Mouse (Mus musculus) neural tube, embryonic 15.5 days (tissue): ENCODE measurements around the gene Slc4a10. TPM values are rescaled to one million over a fixed set of nuclear protein-coding genes. Genes with fewer than 3 reads are reported as not detected.

Experiments used
- ATAC-seq: fragments of 200-750 bp; cut with Nextera tagmentation; 2 replicates; pipeline ENCODE4 v1.8.0; 2017; ENCODE audit warnings: mild to moderate bottlenecking, moderate TSS enrichment, moderate library complexity; ENCODE audit not compliant: low FRiP score
- H3K27ac ChIP-seq: fragments of 300-500 bp; sonication (generic); replicated peaks from 2 replicates; pipeline ENCODE4 v1.5.1; 2015; ENCODE audit warnings: mild to moderate bottlenecking, inconsistent platforms
- H3K27me3 ChIP-seq: fragments of 300-500 bp; sonication (generic); replicated peaks from 2 replicates; pipeline ENCODE4 v1.6.1; 2015; ENCODE audit warnings: inconsistent platforms
- H3K36me3 ChIP-seq: fragments of 300-500 bp; sonication (generic); 2 replicates; pipeline ENCODE4 v1.6.1; 2015; ENCODE audit warnings: inconsistent platforms
- H3K4me1 ChIP-seq: fragments of 300-500 bp; sonication (generic); 2 replicates; pipeline ENCODE4 v1.6.1; 2015; ENCODE audit warnings: inconsistent platforms
- H3K4me2 ChIP-seq: fragments of 300-500 bp; sonication (generic); 2 replicates; pipeline ENCODE4 v1.6.1; 2015; ENCODE audit warnings: inconsistent platforms, mild to moderate bottlenecking, moderate library complexity
- H3K4me3 ChIP-seq: fragments of 300-500 bp; sonication (generic); replicated peaks from 2 replicates; pipeline ENCODE4 v1.5.1; 2015; ENCODE audit warnings: mild to moderate bottlenecking, inconsistent platforms
- H3K9ac ChIP-seq: fragments of 300-500 bp; sonication (generic); replicated peaks from 2 replicates; pipeline ENCODE4 v1.6.1; 2015; ENCODE audit warnings: mild to moderate bottlenecking, inconsistent platforms
- H3K9me3 ChIP-seq: fragments of 300-500 bp; sonication (generic); replicated peaks from 2 replicates; pipeline ENCODE4 v1.6.1; 2016; ENCODE audit warnings: inconsistent platforms
- WGBS: fragments of 180-500 bp; shearing (Covaris S2); methylation state at CpG from one replicate; pipeline ENCODE4 v1.1.7; 2015; ENCODE audit warnings: mixed read lengths; 5-methylcytosine and 5-hydroxymethylcytosine counted together
- polyA plus RNA-seq: library from polyadenylated mRNA; unstranded; fragments of >200 nt; fragmentation: Nextera tagmentation; extraction: Ambion mirVana; gene quantifications from 2 replicates; pipeline ENCODE4 v1.2.1, GENCODE M21; 2015

Gene Slc4a10
- polyA plus RNA-seq, 1 experiment from 2014 or later = 20.8 TPM

DNA sequence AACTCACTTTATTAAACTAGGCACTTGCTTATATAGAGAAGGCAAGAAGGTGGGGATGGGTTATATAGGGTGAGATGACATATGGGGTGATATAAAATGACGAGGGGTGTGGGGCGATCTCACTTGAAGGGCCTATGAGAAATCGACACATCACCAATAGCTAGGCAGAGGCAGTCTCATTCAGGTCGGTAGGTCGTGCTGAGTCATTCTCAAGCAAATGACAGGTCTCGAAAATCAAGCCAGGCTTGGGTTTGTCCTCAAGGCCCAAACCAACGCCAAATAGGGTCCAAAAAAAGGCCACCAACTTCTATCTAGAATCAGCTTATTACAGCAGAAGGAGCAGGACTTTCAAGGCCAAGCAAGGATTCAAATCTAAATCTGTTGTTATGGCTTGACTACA, 233.5 kb downstream of the Slc4a10 start:
- no peak for ATAC-seq

DNA sequence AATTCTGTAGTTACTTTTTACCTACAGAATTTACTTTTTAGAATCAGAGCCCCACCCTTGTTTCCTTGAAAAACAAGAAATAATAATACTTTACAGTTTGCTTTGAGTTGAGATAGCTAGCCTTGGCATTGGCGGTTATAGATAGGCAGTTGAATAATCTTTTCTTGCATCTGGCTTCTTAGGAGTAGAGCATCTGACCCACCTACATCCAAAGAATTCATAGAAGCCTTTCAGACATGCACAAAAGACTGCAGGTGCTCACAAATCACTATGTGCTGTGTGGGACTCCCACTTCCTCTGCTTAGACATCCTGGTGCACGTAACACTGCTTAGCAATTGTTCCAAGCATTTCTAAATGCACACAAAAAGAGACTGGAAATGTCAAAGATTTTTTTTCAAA, 238.8 kb downstream of the Slc4a10 start:
- WGBS = 87% methylated on average over 2 of the region's 2 CpGs
- H3K4me3 ChIP-seq = no peak overlapping the region
- no peaks in the 10 kb centered on the region for H3K4me1 ChIP-seq
- H3K27ac ChIP-seq = no peak overlapping the region
- no peak overlapping the region for H3K4me2 ChIP-seq
- H3K9ac ChIP-seq = no peak overlapping the region
- ATAC-seq = no peak
- no peaks in the 10 kb centered on the region for H3K27me3 ChIP-seq
- no peaks in the 10 kb centered on the region for H3K9me3 ChIP-seq
- H3K36me3 ChIP-seq = no peaks in the 10 kb centered on the region

More for the DNA sequence above, 233.5 kb downstream of the Slc4a10 start:
- 91% methylated on average over 7 of the region's 7 CpGs for WGBS
- Histone ChIP-seq H3K36me3 (no peaks in the 10 kb centered on the region), H3K4me3 (no peak overlapping the region), H3K27ac (no peak overlapping the region), H3K9me3 (no peaks in the 10 kb centered on the region), H3K4me1 (no peaks in the 10 kb centered on the region), H3K4me2 (no peak overlapping the region), H3K27me3 (no peaks in the 10 kb centered on the region), H3K9ac (no peak overlapping the region)

DNA sequence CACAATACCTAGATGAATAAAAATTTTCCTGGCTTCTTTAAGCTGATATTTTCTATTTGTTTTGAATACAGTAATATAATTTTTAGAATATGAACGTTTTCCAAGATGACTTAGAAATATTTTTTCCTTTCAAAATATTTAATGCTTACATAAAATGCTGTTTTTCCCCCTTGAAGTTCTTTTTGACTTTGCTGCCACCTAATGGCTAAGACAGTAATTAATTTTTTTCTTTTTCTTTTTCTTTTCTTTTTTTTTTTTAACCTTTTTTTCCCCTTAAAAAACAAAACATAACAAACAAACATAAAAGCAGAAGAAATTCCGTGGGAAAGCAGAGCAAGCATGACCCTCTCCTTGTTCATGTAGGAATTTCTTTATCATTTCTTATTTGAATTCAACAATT, 239.6 kb downstream of the Slc4a10 start:
- H3K36me3 ChIP-seq = no peaks in the 10 kb centered on the region
- H3K27ac ChIP-seq = no peak overlapping the region
- no peaks in the 10 kb centered on the region for H3K9me3 ChIP-seq
- no peak overlapping the region for H3K4me2 ChIP-seq
- no peaks in the 10 kb centered on the region for H3K27me3 ChIP-seq
- no peak overlapping the region for H3K9ac ChIP-seq
- WGBS = 2% methylated on average over 2 of the region's 2 CpGs
- no peak overlapping the region for H3K4me3 ChIP-seq
- H3K4me1 ChIP-seq = no peaks in the 10 kb centered on the region
- ATAC-seq = no peak

DNA sequence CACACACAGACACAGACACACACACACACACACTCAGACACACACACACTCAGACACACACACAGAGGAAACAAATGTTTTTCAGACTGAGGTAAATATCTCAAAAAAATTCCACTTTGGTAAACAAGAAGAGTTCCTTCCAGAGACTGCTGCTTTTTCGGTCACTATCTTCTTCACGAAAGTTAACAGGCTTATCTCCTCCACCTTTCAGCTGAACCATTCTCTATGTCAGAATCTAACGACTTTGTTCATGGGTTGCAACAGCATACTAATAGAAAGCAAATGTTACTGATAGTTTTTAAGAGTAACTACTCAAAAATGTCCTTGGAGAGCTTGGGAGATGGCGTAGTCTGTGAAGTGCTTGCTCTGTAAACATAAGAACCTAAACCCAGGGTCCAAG, 241.3 kb downstream of the Slc4a10 start:
- Histone ChIP-seq H3K9me3 (no peaks in the 10 kb centered on the region), H3K4me1 (no peaks in the 10 kb centered on the region), H3K9ac (no peak overlapping the region), H3K4me2 (no peak overlapping the region), H3K4me3 (no peak overlapping the region), H3K36me3 (no peaks in the 10 kb centered on the region), H3K27me3 (no peaks in the 10 kb centered on the region), H3K27ac (no peak overlapping the region)
- 82% methylated on average over 4 of the region's 4 CpGs for WGBS
- ATAC-seq = no peak

DNA sequence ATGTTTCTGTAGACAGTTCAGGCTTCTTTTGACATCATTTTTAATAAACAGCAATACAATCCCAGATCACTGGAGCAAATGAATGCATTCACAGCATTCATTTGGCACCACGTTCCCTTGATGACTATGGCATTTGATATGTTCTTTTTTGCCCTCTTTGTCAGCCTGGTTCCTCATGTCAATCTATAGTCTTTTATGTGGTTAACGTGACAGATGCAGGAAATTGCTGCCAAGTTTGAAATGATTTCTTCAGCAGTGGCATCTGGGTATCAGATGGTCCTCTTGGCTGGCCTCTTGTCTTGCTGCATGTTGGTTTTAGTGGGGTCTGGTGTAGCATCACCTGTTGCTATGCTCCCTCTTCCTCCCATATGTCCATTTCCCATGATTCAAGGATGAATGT, 247.6 kb downstream of the Slc4a10 start:
- Histone ChIP-seq H3K4me1 (no peaks in the 10 kb centered on the region), H3K4me3 (no peak overlapping the region), H3K27ac (no peak overlapping the region), H3K9me3 (no peaks in the 10 kb centered on the region), H3K4me2 (no peak overlapping the region), H3K9ac (no peak overlapping the region), H3K27me3 (no peaks in the 10 kb centered on the region), H3K36me3 (no peaks in the 10 kb centered on the region)
- WGBS = 70% methylated on average over 2 of the region's 2 CpGs
- no peak for ATAC-seq

DNA sequence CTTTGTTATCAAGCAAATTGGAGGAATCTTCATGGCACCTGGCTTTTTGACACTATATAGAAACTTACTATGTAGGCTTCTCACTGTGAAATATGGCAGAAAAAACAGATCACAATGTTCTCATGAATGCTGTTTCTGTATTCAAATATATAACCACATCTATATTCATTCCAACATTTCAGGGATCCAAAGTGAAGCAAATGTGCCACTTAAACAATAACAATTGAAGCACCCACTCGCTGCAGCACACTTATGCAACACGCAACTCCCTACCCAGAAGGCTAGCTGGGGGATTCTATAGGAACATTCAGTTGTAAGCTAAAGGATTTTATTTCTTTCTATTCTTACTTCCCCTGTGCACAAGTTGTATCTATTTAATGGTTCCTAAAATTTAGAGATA, 255.5 kb downstream of the Slc4a10 start:
- Histone ChIP-seq H3K27ac (no peak overlapping the region), H3K36me3 (no peaks in the 10 kb centered on the region), H3K4me2 (no peak overlapping the region), H3K4me1 (no peaks in the 10 kb centered on the region), H3K9ac (no peak overlapping the region), H3K27me3 (no peaks in the 10 kb centered on the region), H3K4me3 (no peak overlapping the region), H3K9me3 (no peaks in the 10 kb centered on the region)
- 86% methylated on average over 2 of the region's 2 CpGs for WGBS
- ATAC-seq = no peak

DNA sequence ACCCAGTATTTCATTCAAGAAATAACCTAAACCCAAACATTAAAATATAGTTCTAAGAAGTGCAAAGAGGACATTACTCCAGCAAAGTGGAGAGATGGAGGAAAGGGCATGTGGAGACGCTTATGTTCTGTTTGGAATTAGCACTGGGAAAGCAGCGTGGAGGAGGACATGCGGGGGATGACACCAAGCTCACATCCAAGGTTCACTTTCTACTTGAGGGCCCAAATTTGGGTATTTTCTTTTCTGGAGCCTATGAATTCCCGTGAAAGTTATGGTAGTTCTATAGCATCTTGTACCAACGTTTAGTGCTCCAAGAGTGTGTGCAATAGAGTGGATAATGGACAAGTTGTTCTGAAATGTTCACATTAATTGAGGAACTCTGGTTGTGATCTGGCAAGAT, 260.7 kb downstream of the Slc4a10 start:
- 94% methylated on average over 5 of the region's 5 CpGs for WGBS
- Histone ChIP-seq H3K4me1 (no peaks in the 10 kb centered on the region), H3K9ac (no peak overlapping the region), H3K4me3 (no peak overlapping the region), H3K36me3 (no peaks in the 10 kb centered on the region), H3K27ac (no peak overlapping the region), H3K4me2 (no peak overlapping the region), H3K9me3 (no peaks in the 10 kb centered on the region), H3K27me3 (no peaks in the 10 kb centered on the region)
- ATAC-seq = no peak

GRCm38 (mm10) chr2:62307477-62307876, 261.2 kb downstream of the Slc4a10 start:
- Histone ChIP-seq H3K4me1 (no peaks in the 10 kb centered on the region), H3K27me3 (no peaks in the 10 kb centered on the region), H3K4me2 (no peak overlapping the region), H3K27ac (no peak overlapping the region), H3K9me3 (no peaks in the 10 kb centered on the region), H3K36me3 (no peaks in the 10 kb centered on the region), H3K9ac (no peak overlapping the region), H3K4me3 (no peak overlapping the region)
- WGBS = 84% methylated on average over 2 of the region's 2 CpGs
- ATAC-seq = no peak

DNA sequence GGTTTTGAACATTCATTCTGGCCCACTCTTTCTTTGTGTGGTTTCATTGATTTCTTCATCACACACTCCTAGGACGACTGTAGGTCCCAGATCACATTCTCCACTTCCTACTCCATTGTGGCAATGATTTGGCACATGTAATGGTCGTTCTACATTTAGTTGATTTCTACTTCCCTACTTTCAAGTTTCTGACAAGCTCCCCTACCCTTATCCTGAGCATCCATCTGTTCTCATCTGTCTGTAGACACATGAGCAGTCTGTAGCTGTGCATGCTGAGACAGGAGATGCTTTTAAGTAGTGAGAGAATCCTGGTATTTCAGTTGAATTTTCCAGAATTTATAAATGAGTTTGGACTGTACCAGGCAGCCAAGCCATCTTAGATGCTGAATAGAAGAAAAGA, 270.7 kb downstream of the Slc4a10 start:
- 65% methylated on average over 2 of the region's 2 CpGs for WGBS
- no peak overlapping the region for H3K4me3 ChIP-seq

DNA sequence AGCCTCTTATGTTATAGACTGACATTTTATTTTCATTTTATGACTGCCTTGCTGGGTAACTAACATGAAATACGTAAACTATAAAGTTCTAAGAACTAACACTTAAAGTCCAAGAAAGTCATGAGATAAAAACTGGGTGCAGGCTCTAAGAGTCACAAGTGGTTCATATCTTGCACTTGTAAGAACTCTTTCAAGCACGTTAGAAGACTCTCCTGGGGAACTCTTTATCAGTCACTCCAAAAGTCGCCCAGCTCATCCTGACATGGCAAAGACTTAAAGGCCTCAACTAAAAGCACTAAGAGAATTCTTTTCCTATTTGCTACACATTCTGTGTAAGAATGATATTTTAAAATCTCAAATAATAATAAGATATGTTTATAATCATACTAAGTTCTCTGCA, 273.2 kb downstream of the Slc4a10 start:
- no peaks in the 10 kb centered on the region for H3K9me3 ChIP-seq
- no peak overlapping the region for H3K9ac ChIP-seq
- no peak overlapping the region for H3K27ac ChIP-seq
- H3K27me3 ChIP-seq = no peaks in the 10 kb centered on the region
- no peaks in the 10 kb centered on the region for H3K4me1 ChIP-seq
- H3K4me2 ChIP-seq = no peak overlapping the region
- no peak for ATAC-seq
- H3K4me3 ChIP-seq = no peak overlapping the region
- 80% methylated on average over 3 of the region's 3 CpGs for WGBS
- no peaks in the 10 kb centered on the region for H3K36me3 ChIP-seq

More for the DNA sequence above, 270.7 kb downstream of the Slc4a10 start:
- H3K9me3 ChIP-seq = no peaks in the 10 kb centered on the region
- no peak for ATAC-seq
- no peak overlapping the region for H3K9ac ChIP-seq
- no peaks in the 10 kb centered on the region for H3K27me3 ChIP-seq
- no peak overlapping the region for H3K4me2 ChIP-seq
- H3K4me1 ChIP-seq = no peaks in the 10 kb centered on the region
- no peaks in the 10 kb centered on the region for H3K36me3 ChIP-seq
- H3K27ac ChIP-seq = no peak overlapping the region

DNA sequence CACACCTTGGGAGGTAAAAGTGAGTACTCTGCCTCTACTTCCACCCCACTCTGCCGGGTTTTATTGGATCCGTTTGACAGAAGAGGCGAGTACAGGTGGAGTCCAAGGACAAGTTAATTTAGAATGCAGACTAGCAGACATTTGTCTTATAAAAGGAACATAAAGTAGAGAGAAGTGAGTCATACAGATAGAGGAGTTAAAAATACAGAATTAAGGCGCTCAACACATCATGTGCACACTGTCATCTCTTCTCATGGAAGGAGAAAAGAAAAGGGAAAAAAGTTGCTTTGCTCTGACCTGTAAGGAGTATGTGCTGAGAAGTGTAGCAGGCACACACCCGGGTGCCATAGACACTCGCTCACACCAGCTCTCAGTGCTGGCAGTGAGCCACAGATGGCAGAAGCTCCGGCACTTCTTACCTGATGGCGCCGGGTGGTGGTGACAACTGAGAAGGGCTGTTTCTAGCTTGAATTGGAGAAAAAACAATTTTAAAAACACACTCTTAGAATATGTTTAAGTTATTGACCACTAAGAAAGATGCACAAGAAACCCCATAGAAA, 276.9 kb downstream of the Slc4a10 start:
- Histone ChIP-seq H3K4me2 (no peak overlapping the region), H3K4me3 (no peak overlapping the region), H3K27me3 (no peaks in the 10 kb centered on the region), H3K27ac (no peak overlapping the region), H3K9ac (no peak overlapping the region), H3K9me3 (no peaks in the 10 kb centered on the region), H3K36me3 (no peaks in the 10 kb centered on the region), H3K4me1 (no peaks in the 10 kb centered on the region)
- no peak for ATAC-seq
- 84% methylated on average over 9 of the region's 9 CpGs for WGBS

GRCm38 (mm10) chr2:62325388-62325787, 279.1 kb downstream of the Slc4a10 start:
- Histone ChIP-seq H3K27me3 (no peaks in the 10 kb centered on the region), H3K4me3 (no peak overlapping the region), H3K9ac (no peak overlapping the region), H3K36me3 (no peaks in the 10 kb centered on the region), H3K27ac (no peak overlapping the region), H3K4me1 (no peaks in the 10 kb centered on the region), H3K4me2 (no peak overlapping the region), H3K9me3 (no peaks in the 10 kb centered on the region)
- 94% methylated on average over 2 of the region's 2 CpGs for WGBS
- ATAC-seq = no peak

GRCm38 (mm10) chr2:62331913-62332312, 285.7 kb downstream of the Slc4a10 start:
- no peak overlapping the region for H3K4me2 ChIP-seq
- no peaks in the 10 kb centered on the region for H3K9me3 ChIP-seq
- H3K4me3 ChIP-seq = no peak overlapping the region
- peaks cover 10% of the 10 kb centered on the region for H3K4me1 ChIP-seq
- no peaks in the 10 kb centered on the region for H3K27me3 ChIP-seq
- 59% methylated on average over 4 of the region's 4 CpGs for WGBS
- no peak for ATAC-seq
- no peaks in the 10 kb centered on the region for H3K36me3 ChIP-seq
- no peak overlapping the region for H3K27ac ChIP-seq
- no peak overlapping the region for H3K9ac ChIP-seq
